Mouse (Mus musculus) midbrain, embryonic 16.5 days (tissue): ENCODE results near the gene Sdccag8. TPM values are rescaled to one million over a fixed set of nuclear protein-coding genes. Genes with fewer than 3 reads are reported as not detected.

Source experiments
- ATAC-seq: fragments of 200-750 bp; cut with Nextera tagmentation; 2 replicates; pipeline ENCODE4 v1.8.0; 2017; ENCODE audit warnings: moderate TSS enrichment
- H3K27ac ChIP-seq: fragments of 300-500 bp; sonication (generic); 2 replicates; pipeline ENCODE4 v1.5.1; 2014; ENCODE audit warnings: mild to moderate bottlenecking, low read length, mixed read lengths
- H3K27me3 ChIP-seq: fragments of 300-500 bp; sonication (generic); 2 replicates; pipeline ENCODE4 v1.6.1; 2014; ENCODE audit warnings: low read depth, low read length, mixed read lengths; ENCODE audit not compliant: control insufficient read depth, insufficient read depth
- H3K36me3 ChIP-seq: fragments of 300-500 bp; sonication (generic); 2 replicates; pipeline ENCODE4 v1.6.1; 2014; ENCODE audit warnings: mild to moderate bottlenecking, low read length, moderate library complexity, mixed read lengths; ENCODE audit not compliant: control insufficient read depth, insufficient read depth
- H3K4me1 ChIP-seq: fragments of 300-500 bp; sonication (generic); 2 replicates; pipeline ENCODE4 v1.6.1; 2014; ENCODE audit warnings: mild to moderate bottlenecking, low read length, mixed read lengths; ENCODE audit not compliant: control insufficient read depth, insufficient read depth
- H3K4me2 ChIP-seq: fragments of 300-500 bp; sonication (generic); 2 replicates; pipeline ENCODE4 v1.6.1; 2014; ENCODE audit warnings: mild to moderate bottlenecking, low read length, mixed read lengths
- H3K4me3 ChIP-seq: fragments of 300-500 bp; sonication (generic); 2 replicates; pipeline ENCODE4 v1.5.1; 2014; ENCODE audit warnings: low read depth, mild to moderate bottlenecking, low read length, moderate library complexity, mixed read lengths
- H3K9ac ChIP-seq: fragments of 300-500 bp; sonication (generic); 2 replicates; pipeline ENCODE4 v1.6.1; 2014; ENCODE audit warnings: low read depth, low read length, mixed read lengths
- H3K9me3 ChIP-seq: fragments of 300-500 bp; sonication (generic); replicated peaks from 2 replicates; pipeline ENCODE4 v1.6.1; 2014; ENCODE audit warnings: mild to moderate bottlenecking, low read length, mixed read lengths; ENCODE audit not compliant: control insufficient read depth, poor library complexity, severe bottlenecking
- WGBS: fragments of 180-500 bp; shearing (Covaris S2); extraction: QIAGEN DNeasy Blood & Tissue Kit; methylation state at CpG from one replicate; pipeline ENCODE4 v1.1.7; 2014; 5-methylcytosine and 5-hydroxymethylcytosine counted together
- polyA plus RNA-seq: library from polyadenylated mRNA; unstranded; fragments of >200 nt; fragmentation: Nextera tagmentation; extraction: Ambion mirVana; gene quantifications from 2 replicates; pipeline ENCODE4 v1.2.1, GENCODE M21; 2015

Sdccag8 gene
- polyA plus RNA-seq, 1 experiment from 2014 or later: 27.4 TPM

GRCm38 (mm10) chr1:176879614-176880013 is 65.2 kb downstream of the Sdccag8 start:
- no peak overlapping the region for H3K9ac ChIP-seq
- no peak overlapping the region for H3K4me3 ChIP-seq
- peak overlapping the region; percentile 38; the same call in 1 of the 2 replicates for H3K27ac ChIP-seq

GRCm38 (mm10) chr1:176880101-176880500 is 65.6 kb downstream of the Sdccag8 start:
- no peak for ATAC-seq
- 12% methylated on average over 5 of the region's 5 CpGs for WGBS
- Histone ChIP-seq H3K27me3 (no peaks in the 10 kb centered on the region), H3K27ac (no peak overlapping the region), H3K9ac (no peak overlapping the region), H3K4me1 (peaks cover 4% of the 10 kb centered on the region; the same call in 1 of the 2 replicates), H3K9me3 (no peaks in the 10 kb centered on the region), H3K4me3 (no peak overlapping the region), H3K36me3 (no peaks in the 10 kb centered on the region), H3K4me2 (no peak overlapping the region)

More at GRCm38 (mm10) chr1:176879614-176880013, 65.2 kb downstream of the Sdccag8 start:
- WGBS: 17% methylated on average over 6 of the region's 6 CpGs
- H3K4me1 ChIP-seq: peaks cover 4% of the 10 kb centered on the region; the same call in 1 of the 2 replicates
- H3K36me3 ChIP-seq: no peaks in the 10 kb centered on the region
- H3K4me2 ChIP-seq: no peak overlapping the region
- ATAC-seq: no peak
- H3K9me3 ChIP-seq: no peaks in the 10 kb centered on the region
- H3K27me3 ChIP-seq: no peaks in the 10 kb centered on the region

GRCm38 (mm10) chr1:176880943-176881342 is 66.5 kb downstream of the Sdccag8 start:
- H3K9me3 ChIP-seq: no peaks in the 10 kb centered on the region
- H3K27me3 ChIP-seq: no peaks in the 10 kb centered on the region
- no peak overlapping the region for H3K9ac ChIP-seq
- H3K4me1 ChIP-seq: peaks cover 4% of the 10 kb centered on the region; the same call in 1 of the 2 replicates
- WGBS: 17% methylated on average over 6 of the region's 6 CpGs
- no peak overlapping the region for H3K4me2 ChIP-seq
- no peak overlapping the region for H3K27ac ChIP-seq
- H3K4me3 ChIP-seq: no peak overlapping the region
- no peaks in the 10 kb centered on the region for H3K36me3 ChIP-seq
- no peak for ATAC-seq

GRCm38 (mm10) chr1:176885207-176885933 is 70.9 kb downstream of the Sdccag8 start:
- Histone ChIP-seq H3K36me3 (no peaks in the 10 kb centered on the region), H3K4me3 (no peak overlapping the region), H3K9me3 (no peaks in the 10 kb centered on the region), H3K4me1 (no peaks in the 10 kb centered on the region; the same call in 1 of the 2 replicates), H3K9ac (no peak overlapping the region), H3K27ac (no peak overlapping the region), H3K27me3 (no peaks in the 10 kb centered on the region), H3K4me2 (peak overlapping the region; percentile 1; the same call in 1 of the 2 replicates)
- ATAC-seq: peak; percentile 71
- WGBS: 58% methylated on average over 17 of the region's 17 CpGs

GRCm38 (mm10) chr1:176886002-176886401 is 71.5 kb downstream of the Sdccag8 start:
- H3K27me3 ChIP-seq: no peaks in the 10 kb centered on the region

GRCm38 (mm10) chr1:176903741-176904140 is 89.3 kb downstream of the Sdccag8 start:
- no peak for ATAC-seq
- H3K9me3 ChIP-seq: no peaks in the 10 kb centered on the region
- H3K27ac ChIP-seq: no peak overlapping the region
- no peak overlapping the region for H3K4me2 ChIP-seq
- no peaks in the 10 kb centered on the region for H3K27me3 ChIP-seq
- no peak overlapping the region for H3K9ac ChIP-seq
- no peak overlapping the region for H3K4me3 ChIP-seq
- no peaks in the 10 kb centered on the region for H3K4me1 ChIP-seq
- WGBS: 86% methylated on average over 6 of the region's 6 CpGs
- H3K36me3 ChIP-seq: no peaks in the 10 kb centered on the region

More at GRCm38 (mm10) chr1:176886002-176886401, 71.5 kb downstream of the Sdccag8 start:
- H3K9ac ChIP-seq: no peak overlapping the region
- 84% methylated on average over 5 of the region's 5 CpGs for WGBS
- H3K36me3 ChIP-seq: no peaks in the 10 kb centered on the region
- no peak overlapping the region for H3K27ac ChIP-seq
- H3K4me1 ChIP-seq: no peaks in the 10 kb centered on the region; the same call in 1 of the 2 replicates
- H3K4me3 ChIP-seq: no peak overlapping the region
- no peaks in the 10 kb centered on the region for H3K9me3 ChIP-seq
- no peak overlapping the region for H3K4me2 ChIP-seq
- ATAC-seq: no peak

- WGBS: 100% methylated on average over 2 of the region's 2 CpGs
- Histone ChIP-seq H3K36me3 (no peaks in the 10 kb centered on the region), H3K9ac (no peak overlapping the region), H3K27ac (no peak overlapping the region), H3K4me2 (no peak overlapping the region), H3K27me3 (no peaks in the 10 kb centered on the region), H3K4me3 (no peak overlapping the region), H3K9me3 (no peaks in the 10 kb centered on the region), H3K4me1 (no peaks in the 10 kb centered on the region)
- ATAC-seq: no peak
These were observed 101.5 kb downstream of the Sdccag8 start for GRCm38 (mm10) chr1:176915946-176916345.

GRCm38 (mm10) chr1:176919486-176919885 is 105.0 kb downstream of the Sdccag8 start:
- Histone ChIP-seq H3K9me3 (no peaks in the 10 kb centered on the region), H3K4me1 (peaks cover 4% of the 10 kb centered on the region; the same call in 1 of the 2 replicates), H3K27ac (no peak overlapping the region), H3K4me3 (no peak overlapping the region), H3K27me3 (no peaks in the 10 kb centered on the region), H3K4me2 (no peak overlapping the region), H3K9ac (no peak overlapping the region), H3K36me3 (no peaks in the 10 kb centered on the region)
- ATAC-seq: no peak
- 96% methylated on average over 12 of the region's 12 CpGs for WGBS

- no peak overlapping the region for H3K27ac ChIP-seq
- H3K4me2 ChIP-seq: no peak overlapping the region
- H3K9ac ChIP-seq: no peak overlapping the region
- no peak for ATAC-seq
- no peaks in the 10 kb centered on the region for H3K36me3 ChIP-seq
- H3K9me3 ChIP-seq: no peaks in the 10 kb centered on the region
- H3K4me1 ChIP-seq: peaks cover 4% of the 10 kb centered on the region; the same call in 1 of the 2 replicates
- WGBS: 12% methylated on average over 5 of the region's 5 CpGs
- H3K4me3 ChIP-seq: no peak overlapping the region
- no peaks in the 10 kb centered on the region for H3K27me3 ChIP-seq
These were observed 108.4 kb downstream of the Sdccag8 start for GRCm38 (mm10) chr1:176922842-176923241.
